Mouse (Mus musculus): Measurements from ENCODE around the gene Mcm3ap. TPM values are rescaled to one million over a fixed set of nuclear protein-coding genes. Genes with fewer than 3 reads are reported as not detected.

Gene Mcm3ap
- polyA plus RNA-seq, 1 experiment, result 16.6 TPM

DNA sequence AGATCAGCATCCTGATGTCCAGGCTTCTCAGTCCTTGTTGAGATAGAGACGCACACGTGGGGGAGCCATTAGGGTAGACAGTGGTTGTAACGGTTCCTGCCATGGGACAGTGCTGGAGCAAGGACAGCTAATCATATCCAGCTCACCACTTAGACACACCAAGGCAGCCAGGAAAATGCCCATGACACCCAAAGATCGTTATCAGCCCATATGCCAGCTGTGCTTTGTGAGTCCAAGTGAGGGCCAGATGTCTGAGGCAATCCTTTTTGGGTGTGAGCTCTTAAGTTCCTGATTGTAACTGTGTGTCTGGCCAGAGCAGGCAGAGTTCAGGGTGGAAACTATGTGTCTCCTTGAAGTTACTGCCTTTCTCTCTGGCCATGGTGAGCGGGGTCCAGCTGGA lies 85.3 kb downstream of the Mcm3ap start:
- no peak overlapping the region for H3K27ac ChIP-seq (ENCODE audit: insufficient read depth, low read length)
- H3K27me3 ChIP-seq (ENCODE audit: control insufficient read depth, insufficient read depth, low read length), result no peaks in the 10 kb centered on the region
- no peak for TF ChIP-seq CTCF (IDR thresholded peaks at IDR 0.05; ENCODE audit: extremely low read depth, insufficient read depth, insufficient read length, insufficient replicate concordance)
- TF ChIP-seq POLR2A (IDR thresholded peaks at IDR 0.05; ENCODE audit: low read depth, low read length), result no peak
- H3K4me1 ChIP-seq (ENCODE audit: control insufficient read depth, insufficient read depth, insufficient read length), result no peaks in the 10 kb centered on the region
- no peak overlapping the region for H3K4me3 ChIP-seq (ENCODE audit: extremely low read depth, insufficient read depth, insufficient read length)
- H3K36me3 ChIP-seq (ENCODE audit: control insufficient read depth, insufficient read depth, low read length), result peaks cover 10% of the 10 kb centered on the region
- 93% methylated on average over 5 of the region's 5 CpGs for WGBS
- no peak for DNase-seq (ENCODE audit: low read depth in 1 of 2, low spot score in 2 of 2)

GRCm38 (mm10) chr10:76561972-76562371 lies 93.2 kb downstream of the Mcm3ap start, which contains the start of gene Spatc1l:
Gene Spatc1l (plus strand): TSS chr10:76562272.
- WGBS, result 87% methylated on average over 10 of the region's 10 CpGs
- no peak for DNase-seq (ENCODE audit: low read depth in 1 of 2, low spot score in 2 of 2)

More at GRCm38 (mm10) chr10:76561972-76562371, 93.2 kb downstream of the Mcm3ap start, which contains the start of gene Spatc1l:
- Histone ChIP-seq H3K27me3 (ENCODE audit: control insufficient read depth, insufficient read depth, low read length) (no peaks in the 10 kb centered on the region), H3K4me1 (ENCODE audit: control insufficient read depth, insufficient read depth, insufficient read length) (no peaks in the 10 kb centered on the region), H3K4me3 (ENCODE audit: extremely low read depth, insufficient read depth, insufficient read length) (no peak within 1 kb of the TSS), H3K27ac (ENCODE audit: insufficient read depth, low read length) (no peak within 1 kb of the TSS), H3K36me3 (ENCODE audit: control insufficient read depth, insufficient read depth, low read length) (no peaks in the 10 kb centered on the region)
- TF ChIP-seq POLR2A (IDR thresholded peaks at IDR 0.05; ENCODE audit: low read depth, low read length) (no peak), CTCF (IDR thresholded peaks at IDR 0.05; ENCODE audit: extremely low read depth, insufficient read depth, insufficient read length, insufficient replicate concordance) (no peak)

Other genes starting within 250 kb of the Mcm3ap start
- 17.1 and 18.4 TPM in 2 replicates for gene Prmt2, start 231.1 kb upstream of the Mcm3ap start, polyA plus RNA-seq (2012; rRNA removed)
- 0.70 TPM in 1 of 2 replicates, not detected in the other for gene S100b, start 215.1 kb upstream of the Mcm3ap start, polyA plus RNA-seq (2012; rRNA removed)
- 6.9 and 7.1 TPM in 2 replicates for gene Dip2a, start 123.6 kb upstream of the Mcm3ap start, polyA plus RNA-seq (2012; rRNA removed)
- gene AC141477.1, start 28.5 kb upstream of the Mcm3ap start, polyA plus RNA-seq (2012; rRNA removed), result not detected in 2 replicates
- gene Pcnt, start 26.1 kb upstream of the Mcm3ap start, polyA plus RNA-seq (2012; rRNA removed), result 18.4 and 21.1 TPM in 2 replicates
- gene 2610028H24Rik, start 19.8 kb upstream of the Mcm3ap start, polyA plus RNA-seq (2012; rRNA removed), result not detected in 2 replicates
- 2.4 and 3.1 TPM in 2 replicates for gene Ybey, start 187 bp downstream of the Mcm3ap start, polyA plus RNA-seq (2012; rRNA removed)
- gene Lss, start 62.7 kb downstream of the Mcm3ap start, polyA plus RNA-seq (2012; rRNA removed), result 9.0 and 9.1 TPM in 2 replicates
- not detected in 2 replicates for gene Spatc1l, start 93.3 kb downstream of the Mcm3ap start, polyA plus RNA-seq (2012; rRNA removed)
- 0.02 and 0.07 TPM in 2 replicates for gene Ftcd, start 106.7 kb downstream of the Mcm3ap start, polyA plus RNA-seq (2012; rRNA removed)
- gene Col6a2, start 154.7 kb downstream of the Mcm3ap start, polyA plus RNA-seq (2012; rRNA removed), result 11.5 and 11.7 TPM in 2 replicates

Data from spleen, adult 2 months (tissue).